Mouse (Mus musculus) monocyte, adult 5-6 weeks (primary cell): ENCODE measurements around the gene Gm3327. TPM values are rescaled to one million over a fixed set of nuclear protein-coding genes. Genes with fewer than 3 reads are reported as not detected.
"Not testable (repeated sequence)": the region's sequence is repeated elsewhere in the genome, so short reads cannot be mapped to it uniquely, and the experiment has no call there.

Experiments used
- ATAC-seq: fragments of 153-309, 156-312 bp; replicated peaks from 2 replicates; pipeline ENCODE4 v1.8.0; 2017; ENCODE audit warnings: mild to moderate bottlenecking; ENCODE audit not compliant: low TSS enrichment, insufficient number of reproducible peaks, severe bottlenecking, poor library complexity, low FRiP score
- total RNA-seq: library from RNA; stranded (forward); fragments of 200-1000, 200-491, 200-594 nt; gene quantifications from 3 replicates; pipeline ENCODE4 v1.2.3, GENCODE M21; 2017

The Gm3327 gene
- total RNA-seq = not detected in 3 replicates

DNA sequence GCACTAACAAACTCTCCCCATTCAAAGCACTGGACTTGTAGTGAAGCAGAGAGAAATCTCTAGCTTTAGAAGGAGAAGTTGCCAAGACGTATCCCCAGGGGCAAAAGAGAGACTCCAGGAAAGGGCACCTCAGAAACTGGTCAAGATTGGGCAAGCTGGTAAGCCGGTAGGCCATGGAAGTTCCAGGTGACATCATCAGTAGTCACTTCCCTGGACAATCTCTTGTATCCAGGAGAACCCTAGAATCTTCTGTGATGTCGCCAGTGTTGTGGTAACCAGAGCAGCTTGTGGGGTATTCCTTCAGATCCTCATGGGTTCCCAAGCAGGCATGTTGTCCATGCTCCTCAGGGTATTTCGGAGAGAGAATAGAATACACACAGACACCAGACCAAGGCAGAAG is at the start of gene Gm3327:
Gene Gm3327 (plus strand): TSS at position 301 of the 400 bp plus-strand sequence.
- ATAC-seq = not testable (repeated sequence)

DNA sequence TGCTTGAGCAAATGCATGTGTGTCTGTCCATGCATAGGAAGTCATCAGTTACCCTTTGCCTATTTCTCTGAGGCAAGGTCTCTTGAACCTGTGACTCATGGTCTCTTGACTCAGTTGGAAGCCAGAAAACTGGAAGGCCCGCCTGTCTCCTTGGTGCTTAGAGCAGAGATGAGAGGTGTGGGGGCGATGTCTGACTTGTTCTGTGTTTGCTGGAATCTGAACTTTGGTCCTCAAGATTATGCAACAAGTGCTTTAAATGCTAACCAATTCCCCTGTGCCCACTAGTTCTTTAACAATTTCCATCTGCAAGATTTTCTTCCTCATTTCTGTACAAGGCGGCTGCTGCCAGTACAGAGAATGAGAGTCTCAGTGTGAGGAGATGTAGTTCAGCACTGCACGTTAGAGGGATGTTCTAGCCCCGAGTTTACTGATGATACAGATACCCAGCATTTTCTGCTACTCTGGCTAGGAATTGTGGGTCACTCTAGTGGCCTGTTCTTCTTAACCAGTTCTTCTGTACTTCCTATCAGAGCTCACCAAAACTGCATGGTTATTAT is 45.8 kb upstream of the Gm3327 start:
- peak; percentile 84 for ATAC-seq

DNA sequence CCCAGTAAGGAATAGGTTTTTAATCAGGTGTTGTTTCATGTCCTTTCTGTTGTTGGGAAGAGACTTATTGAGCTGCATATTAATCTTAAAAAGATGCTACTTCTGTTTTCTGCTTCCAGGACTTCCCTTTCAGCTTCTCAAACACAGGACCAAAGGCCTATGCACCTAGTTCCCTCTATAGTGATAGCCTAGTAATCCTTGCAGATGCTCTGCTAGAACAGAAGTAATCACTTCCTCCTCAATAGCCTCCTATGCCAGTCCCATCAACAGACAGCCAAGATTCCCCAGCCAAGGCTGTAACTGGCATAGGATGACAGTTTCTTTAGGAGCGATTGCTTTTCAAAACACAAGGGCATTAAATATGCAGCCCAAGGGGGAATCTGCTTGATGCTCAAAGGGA is 37.1 kb upstream of the Gm3327 start:
- peak; percentile 83 for ATAC-seq

DNA sequence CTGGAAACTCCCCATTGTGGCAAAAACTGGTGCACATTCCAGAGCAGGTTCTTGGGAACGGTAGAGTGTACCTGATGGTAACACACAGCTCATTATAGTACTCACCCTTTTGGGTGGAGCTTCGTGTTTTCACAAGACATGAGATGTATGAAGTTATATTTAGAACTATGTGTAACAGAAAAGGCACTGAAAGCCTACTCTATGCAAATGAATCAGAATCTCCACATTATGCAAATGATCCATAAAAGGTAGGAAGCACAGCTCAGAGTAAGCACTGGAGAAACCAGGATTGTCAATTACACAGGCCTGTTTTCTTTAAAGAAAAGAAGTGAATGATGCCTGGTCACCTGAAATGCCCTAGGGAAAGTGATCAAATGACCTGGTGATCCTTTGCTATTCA is 36.1 kb upstream of the Gm3327 start:
- not testable (repeated sequence) for ATAC-seq

DNA sequence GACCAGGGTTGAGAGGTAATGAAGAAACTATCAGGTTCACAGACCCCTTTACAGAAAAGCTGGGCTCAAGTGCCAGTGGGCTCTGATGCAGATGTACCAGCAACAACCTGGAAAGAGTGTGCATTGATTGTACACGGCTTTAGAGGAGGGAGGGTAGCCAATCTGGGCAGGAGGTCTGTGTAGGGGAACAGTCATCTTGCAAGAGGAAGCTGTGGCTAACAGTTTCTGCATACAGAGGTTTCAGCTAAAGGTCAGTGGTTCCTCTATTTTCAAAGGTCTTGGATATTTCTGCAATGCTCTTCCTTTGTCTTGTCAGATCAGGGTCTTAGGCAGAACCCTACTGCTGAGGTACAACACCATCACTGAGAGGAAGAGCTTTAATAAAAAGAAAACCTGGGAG is 32.1 kb upstream of the Gm3327 start:
- ATAC-seq = peak; percentile 86

DNA sequence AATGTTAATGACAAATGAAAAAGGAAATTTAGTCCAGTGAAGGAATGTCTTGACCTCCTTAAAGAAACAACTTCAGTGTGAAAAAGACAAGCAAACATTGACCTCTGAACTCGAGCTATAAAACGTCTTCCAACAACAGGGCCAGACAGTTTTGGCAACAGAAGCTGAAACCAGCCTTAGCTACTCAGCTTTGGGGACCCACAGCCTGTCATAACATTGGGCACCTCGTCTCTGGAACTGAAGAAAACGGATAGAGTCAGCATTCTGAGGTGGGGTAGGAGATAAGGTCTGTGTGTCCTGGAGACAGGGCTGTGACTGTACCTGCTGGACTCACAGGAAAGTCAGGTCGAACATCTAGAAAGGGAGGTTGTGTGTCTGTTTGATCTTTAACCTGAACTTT is 29.2 kb upstream of the Gm3327 start:
- not testable (repeated sequence) for ATAC-seq

DNA sequence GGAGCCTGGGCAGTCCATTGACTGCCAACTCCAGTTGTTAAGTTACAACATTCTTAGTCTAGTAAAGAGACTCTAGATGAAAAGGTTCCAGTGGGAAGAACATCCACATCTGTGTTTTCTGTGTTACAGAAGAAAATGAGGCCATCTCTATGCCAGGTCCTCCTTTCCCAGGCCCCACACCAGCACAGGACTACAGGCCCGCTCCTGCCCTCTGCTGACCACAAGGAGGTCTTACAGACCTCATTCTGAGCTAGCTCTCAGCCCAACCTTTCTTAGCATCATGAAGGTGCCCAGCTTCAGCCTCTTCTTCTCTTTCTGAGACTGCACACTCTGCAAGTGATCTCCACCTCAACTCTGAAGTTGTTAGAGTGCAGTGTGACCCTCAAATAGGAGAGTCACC is 23.6 kb upstream of the Gm3327 start:
- ATAC-seq = peak; percentile 75; the same call in 1 of the 2 replicates

DNA sequence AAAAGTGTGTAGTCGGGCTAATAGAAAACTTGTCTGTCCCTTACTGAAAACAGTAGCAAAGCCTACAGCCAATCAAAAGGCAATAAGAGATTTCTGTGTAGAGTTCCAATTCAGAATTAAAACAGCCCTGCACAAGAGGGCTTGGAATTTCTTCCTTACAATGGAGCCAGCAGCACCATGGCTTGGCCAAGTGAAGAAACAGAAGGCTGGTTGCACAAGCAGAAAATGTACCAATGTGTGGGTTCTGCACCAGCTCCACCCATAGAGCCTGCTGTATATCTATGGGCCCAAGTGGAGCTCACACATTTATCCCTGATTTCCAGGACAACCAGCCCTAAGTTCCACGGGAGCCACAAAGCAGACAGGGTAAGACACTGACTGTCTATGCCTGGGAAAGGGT is 21.3 kb upstream of the Gm3327 start, which contains the start of gene Ear2:
Gene Ear2 (plus strand): TSS at position 301 of the 400 bp plus-strand sequence.
- not testable (repeated sequence) for ATAC-seq

DNA sequence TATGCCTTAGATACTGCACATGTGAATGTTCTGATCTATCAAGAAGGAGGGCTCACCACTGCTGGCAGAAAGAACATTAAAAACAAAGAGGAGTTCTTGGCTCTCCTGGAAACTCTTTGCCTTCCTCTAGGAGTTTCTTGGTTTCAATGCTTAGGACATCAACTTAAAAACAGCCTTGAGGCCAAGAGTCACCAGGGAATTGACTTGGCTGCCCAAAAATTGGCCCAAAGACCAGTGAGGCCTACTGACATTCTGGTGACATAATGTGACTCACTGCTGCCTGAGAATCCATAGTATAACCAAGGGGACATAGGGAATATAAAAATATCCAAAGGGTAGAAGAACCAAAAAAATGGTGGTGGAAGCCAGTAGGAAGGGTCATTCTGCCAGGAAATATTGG is 12.7 kb upstream of the Gm3327 start:
- no peak for ATAC-seq

Other genes starting within 250 kb of the Gm3327 start
- gene Ear1, start 248.3 kb upstream of the Gm3327 start, total RNA-seq = 4.8 to 10.8 TPM in 2 of 3 replicates, not detected in the other
- gene Ear10, start 200.3 kb upstream of the Gm3327 start, total RNA-seq = not detected in 3 replicates
- 0.48 to 0.75 TPM in 2 of 3 replicates, not detected in the other for gene Gm8113, start 198.5 kb upstream of the Gm3327 start, total RNA-seq
- not detected in 3 replicates for gene Ang5, start 166.8 kb upstream of the Gm3327 start, total RNA-seq
- gene Ang6, start 121.6 kb upstream of the Gm3327 start, total RNA-seq = not detected in 3 replicates
- 1,412 to 3,555 TPM (median 3,137 TPM) in 3 replicates for gene Ear2, start 21.2 kb upstream of the Gm3327 start, total RNA-seq
- gene Gm8212, start 73.8 kb downstream of the Gm3327 start, total RNA-seq = not detected in 3 replicates
- not detected in 3 replicates for gene 4930503E14Rik, start 89.4 kb downstream of the Gm3327 start, total RNA-seq
- gene Gm8220, start 161.7 kb downstream of the Gm3327 start, total RNA-seq = not detected in 3 replicates
- gene Gm5930, start 214.7 kb downstream of the Gm3327 start, total RNA-seq = not detected in 3 replicates
- not detected in 3 replicates for gene Gm8229, start 241.5 kb downstream of the Gm3327 start, total RNA-seq